15 mouse cellular contexts compared by ENCODE assay signal in genomic region chr5:88982040-88982736, GRCm38 (mm10).
A peak's percentile ranks its signal among the peaks of the same experiment; 100 is the strongest.
DNase-seq lines count a peak whose midpoint lies in the region; ATAC-seq and TF ChIP-seq lines count a peak whose summit lies in the region.
"Had no signal": no experiment of that assay in that cellular context is flagged by ENCODE, and none has a peak within 500 bp of the region (broad histone marks: within the 10 kb centered on the region; RNA-seq: fewer than 3 reads in every experiment).

No protein-coding gene starts in this region.

- H3K9ac ChIP-seq in heart, embryonic 12.5 days: no peak overlapping the region
- H3K9ac ChIP-seq in kidney, postnatal 0 days (ENCODE audit: low read depth, low read length): no peak overlapping the region
- H3K9ac ChIP-seq in intestine, embryonic 15.5 days: no peak overlapping the region
- no peak overlapping the region for H3K9ac ChIP-seq in liver, postnatal 0 days (replicated peaks)
- H3K9ac ChIP-seq in forebrain, embryonic 11.5 days (ENCODE audit: low read length): no peak overlapping the region
- H3K9ac ChIP-seq: hindbrain, embryonic 15.5 days had no signal

- no peaks in the 10 kb centered on the region for H3K36me3 ChIP-seq in heart, embryonic 12.5 days
- H3K36me3 ChIP-seq in kidney, postnatal 0 days (ENCODE audit: insufficient read depth, low read length): no peaks in the 10 kb centered on the region
- H3K36me3 ChIP-seq in intestine, embryonic 15.5 days: no peaks in the 10 kb centered on the region
- H3K36me3 ChIP-seq in liver, postnatal 0 days (replicated peaks; ENCODE audit: insufficient read depth, low read length): no peaks in the 10 kb centered on the region
- no peaks in the 10 kb centered on the region for H3K36me3 ChIP-seq in forebrain, embryonic 11.5 days (ENCODE audit: control insufficient read depth, insufficient read depth, low read length)
- H3K36me3 ChIP-seq: hindbrain, embryonic 15.5 days had no signal

- ATAC-seq in heart, embryonic 12.5 days (ENCODE audit: insufficient number of reproducible peaks, low FRiP score): no peak
- no peak; the same call in 1 of the 2 replicates for ATAC-seq in kidney, postnatal 0 days (replicated peaks; ENCODE audit: low FRiP score, low read depth)
- no peak for ATAC-seq in intestine, embryonic 15.5 days
- ATAC-seq in liver, postnatal 0 days: no peak
- no peak for ATAC-seq in forebrain, embryonic 11.5 days (replicated peaks; ENCODE audit: low FRiP score)

- DNase-seq in heart, adult 18-20 months: no peak
- peak; percentile 89 for DNase-seq in kidney, postnatal 0 days (ENCODE audit: low spot score)
- no peak for DNase-seq in kidney, postnatal 36 days
- no peak for DNase-seq in liver, postnatal 0 days
- DNase-seq in adipocyte (ENCODE audit: low spot score): no peak
- DNase-seq in forebrain, embryonic 11.5 days (ENCODE audit: low spot score): no peak
- DNase-seq: cerebellum, adult 11 months; cerebellum, postnatal 36 days; kidney, adult 8-10 months; midbrain, embryonic 14.5 days; right cerebral cortex, postnatal 14 days; thymus, adult 18-20 months had no signal

- peak overlapping the region; percentile 83 for H3K27ac ChIP-seq in heart, embryonic 12.5 days (ENCODE audit: poor library complexity, severe bottlenecking)
- peak overlapping the region; percentile 27 for H3K27ac ChIP-seq in kidney, postnatal 0 days
- H3K27ac ChIP-seq in intestine, embryonic 15.5 days: 0 out of 2 replicates have a peak overlapping the region, but pooled peaks have one; percentile 54
- peak overlapping the region; percentile 7; the same call in 1 of the 2 replicates for H3K27ac ChIP-seq in liver, postnatal 0 days (ENCODE audit: low read depth)
- no peak overlapping the region for H3K27ac ChIP-seq in forebrain, embryonic 11.5 days (ENCODE audit: low read depth, low read length)
- H3K27ac ChIP-seq: hindbrain, embryonic 15.5 days had no signal

- H3K9me3 ChIP-seq in heart, embryonic 12.5 days (replicated peaks): no peaks in the 10 kb centered on the region
- no peaks in the 10 kb centered on the region for H3K9me3 ChIP-seq in kidney, postnatal 0 days (replicated peaks; ENCODE audit: low read length)
- H3K9me3 ChIP-seq in intestine, embryonic 15.5 days: no peaks in the 10 kb centered on the region
- H3K9me3 ChIP-seq in liver, postnatal 0 days (ENCODE audit: low read length): no peaks in the 10 kb centered on the region
- H3K9me3 ChIP-seq in forebrain, embryonic 11.5 days (ENCODE audit: control insufficient read depth, low read length): no peaks in the 10 kb centered on the region
- H3K9me3 ChIP-seq: hindbrain, embryonic 15.5 days had no signal

- TF ChIP-seq CTCF in kidney, postnatal 0 days (IDR thresholded peaks at IDR 0.05; ENCODE audit: low read depth): no peak
- TF ChIP-seq CTCF in liver, postnatal 0 days (IDR thresholded peaks at IDR 0.05; ENCODE audit: low read depth): no peak

- H3K4me3 ChIP-seq in heart, embryonic 12.5 days: no peak overlapping the region
- no peak overlapping the region for H3K4me3 ChIP-seq in kidney, postnatal 0 days (replicated peaks; ENCODE audit: low read depth, low read length)
- H3K4me3 ChIP-seq in intestine, embryonic 15.5 days (replicated peaks): no peak overlapping the region
- H3K4me3 ChIP-seq in liver, postnatal 0 days (ENCODE audit: low read depth, low read length): no peak overlapping the region
- no peak overlapping the region for H3K4me3 ChIP-seq in forebrain, embryonic 11.5 days (ENCODE audit: low read depth, low read length)
- H3K4me3 ChIP-seq: hindbrain, embryonic 15.5 days had no signal

- peaks cover 19% of the 10 kb centered on the region for H3K4me1 ChIP-seq in heart, embryonic 12.5 days (replicated peaks)
- no peaks in the 10 kb centered on the region for H3K4me1 ChIP-seq in kidney, postnatal 0 days (replicated peaks; ENCODE audit: insufficient read depth, low read length)
- H3K4me1 ChIP-seq in intestine, embryonic 15.5 days (replicated peaks): peaks cover 3% of the 10 kb centered on the region; the same call in 1 of the 2 replicates
- peaks cover 8% of the 10 kb centered on the region for H3K4me1 ChIP-seq in liver, postnatal 0 days (ENCODE audit: insufficient read depth)
- H3K4me1 ChIP-seq in forebrain, embryonic 11.5 days (replicated peaks; ENCODE audit: control insufficient read depth, insufficient read depth, low read length): no peaks in the 10 kb centered on the region
- H3K4me1 ChIP-seq: hindbrain, embryonic 15.5 days had no signal

- no peak for TF ChIP-seq EP300 in liver, postnatal 0 days (IDR thresholded peaks at IDR 0.05; ENCODE audit: low read depth)

- H3K4me2 ChIP-seq in heart, embryonic 12.5 days: peak overlapping the region; percentile 47
- H3K4me2 ChIP-seq in kidney, postnatal 0 days (ENCODE audit: low read length): 0 out of 2 replicates have a peak overlapping the region, but pooled peaks have one; percentile 15
- no peak overlapping the region for H3K4me2 ChIP-seq in intestine, embryonic 15.5 days (replicated peaks)
- peak overlapping the region; percentile 48 for H3K4me2 ChIP-seq in liver, postnatal 0 days (ENCODE audit: low read depth, low read length)
- H3K4me2 ChIP-seq in forebrain, embryonic 11.5 days (ENCODE audit: low read depth, low read length, severe bottlenecking): no peak overlapping the region
- H3K4me2 ChIP-seq: hindbrain, embryonic 15.5 days had no signal

- 51% methylated on average over 3 of the region's 3 CpGs for WGBS in heart, embryonic 12.5 days
- WGBS in kidney, postnatal 0 days: 23% methylated on average over 3 of the region's 3 CpGs
- WGBS in intestine, embryonic 15.5 days: 45% methylated on average over 3 of the region's 3 CpGs
- 43% methylated on average over 3 of the region's 3 CpGs for WGBS in liver, postnatal 0 days (ENCODE audit: insufficient replicate concordance)
- WGBS in forebrain, embryonic 11.5 days: 87% methylated on average over 3 of the region's 3 CpGs

- no peaks in the 10 kb centered on the region for H3K27me3 ChIP-seq in heart, embryonic 12.5 days (replicated peaks)
- no peaks in the 10 kb centered on the region for H3K27me3 ChIP-seq in kidney, postnatal 0 days (ENCODE audit: insufficient read depth, low read length)
- H3K27me3 ChIP-seq in intestine, embryonic 15.5 days (replicated peaks): no peaks in the 10 kb centered on the region
- H3K27me3 ChIP-seq in liver, postnatal 0 days (ENCODE audit: insufficient read depth, low read length): no peaks in the 10 kb centered on the region
- no peaks in the 10 kb centered on the region for H3K27me3 ChIP-seq in forebrain, embryonic 11.5 days (ENCODE audit: control insufficient read depth, insufficient read depth, low read length)
- H3K27me3 ChIP-seq: hindbrain, embryonic 15.5 days had no signal

Comparison
In these comparisons a context has a peak if more than half of its experiments do, and no peak if none do; other contexts are left out.
1. H3K4me2 ChIP-seq: peak in heart, embryonic 12.5 days (single experiment), kidney, postnatal 0 days (single experiment) and liver, postnatal 0 days (single experiment); none in intestine, embryonic 15.5 days (single experiment) and forebrain, embryonic 11.5 days (single experiment).